ENCODE assay signal across 7 mouse cellular contexts in the genomic region with DNA sequence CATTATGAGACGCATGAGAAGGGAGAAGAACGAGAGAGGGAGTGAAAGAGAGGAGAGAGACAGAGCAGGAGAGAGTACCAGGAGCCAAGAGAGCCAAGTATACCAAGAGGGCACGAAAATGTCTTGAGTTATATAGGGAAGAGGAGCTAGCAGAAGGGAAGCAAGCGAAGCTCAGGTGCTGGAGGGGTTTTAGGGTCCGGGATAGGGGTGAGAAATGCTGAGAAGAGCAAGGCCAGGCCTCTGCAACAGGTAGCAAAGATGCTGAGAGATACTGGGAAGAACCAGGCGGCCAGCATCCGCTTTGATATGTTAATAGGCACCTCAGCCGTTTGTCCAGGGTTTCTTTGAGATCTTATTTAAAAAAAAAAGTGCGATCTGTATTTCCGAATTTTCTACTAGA. TPM values are rescaled to one million over a fixed set of nuclear protein-coding genes. Genes with fewer than 3 reads are reported as not detected.
DNase-seq lines count a peak whose midpoint lies in the region; ATAC-seq lines count a peak whose summit lies in the region.

No protein-coding gene starts in this region.

- peaks cover 38% of the 10 kb centered on the region for H3K4me1 ChIP-seq in megakaryocyte, embryonic 14.5 days
- H3K4me1 ChIP-seq in liver, embryonic 16.5 days (ENCODE audit: control insufficient read depth, low read depth, low read length), result peaks cover 27% of the 10 kb centered on the region

- intact Hi-C loops in heart, postnatal 10 days (cut with DNase I), result loop anchor here (1.0 kb wide), 1 partner anchor 17 kb away; no protein-coding TSS in a partner anchor
- intact Hi-C loops in gastrocnemius, postnatal 36 days (cut with DNase I), result loop anchor here (5.0 kb wide), 1 partner anchor 50 kb away; no protein-coding TSS in a partner anchor

- WGBS in liver, embryonic 16.5 days (ENCODE audit: insufficient replicate concordance), result 25% methylated on average over 10 of the region's 10 CpGs

- peak overlapping the region; percentile 58 for H3K4me2 ChIP-seq in liver, embryonic 16.5 days (ENCODE audit: low read depth, low read length)

- peak; percentile 38 for DNase-seq in embryo, embryonic 10 days (ENCODE audit: low spot score)
- DNase-seq in heart, postnatal 10 days, result peak; percentile 25 to 42
- no peak for DNase-seq in spleen, adult 18-20 months
- DNase-seq in gastrocnemius, postnatal 36 days, result no peak

- no peaks in the 10 kb centered on the region for H3K27me3 ChIP-seq in megakaryocyte, embryonic 14.5 days (replicated peaks)
- H3K27me3 ChIP-seq in liver, embryonic 16.5 days (ENCODE audit: control insufficient read depth, insufficient read depth, low read depth, low read length), result no peaks in the 10 kb centered on the region

- H3K4me3 ChIP-seq in megakaryocyte, embryonic 14.5 days (replicated peaks), result peak overlapping the region; percentile 90
- H3K4me3 ChIP-seq in liver, embryonic 16.5 days (ENCODE audit: low read depth, low read length), result peak overlapping the region; percentile 52

- H3K9me3 ChIP-seq in megakaryocyte, embryonic 14.5 days, result no peaks in the 10 kb centered on the region
- no peaks in the 10 kb centered on the region for H3K9me3 ChIP-seq in liver, embryonic 16.5 days (replicated peaks; ENCODE audit: control insufficient read depth, low read length)

- no peak overlapping the region for H3K27ac ChIP-seq in liver, embryonic 16.5 days (ENCODE audit: low read length)

- no peak for ATAC-seq in megakaryocyte, adult 5-6 weeks (ENCODE audit: poor library complexity, severe bottlenecking)
- ATAC-seq in liver, embryonic 16.5 days (ENCODE audit: low read depth), result no peak

- H3K9ac ChIP-seq in liver, embryonic 16.5 days (ENCODE audit: low read depth, low read length), result peak overlapping the region; percentile 21

- no peaks in the 10 kb centered on the region for H3K36me3 ChIP-seq in megakaryocyte, embryonic 14.5 days (replicated peaks; ENCODE audit: low read length)
- H3K36me3 ChIP-seq in liver, embryonic 16.5 days (ENCODE audit: control insufficient read depth, insufficient read depth), result no peaks in the 10 kb centered on the region

RNA-seq across cellular contexts. Expression of a gene that starts 6.2 kb away (rescaled TPM):
- 25.4 and 51.4 TPM in 2 replicates for polyA plus RNA-seq in megakaryocyte, embryonic 14.5 days (2012; ENCODE audit: insufficient read depth, low replicate concordance)
- total RNA-seq in megakaryocyte, adult 5-6 weeks (2015), result 559 and 619 TPM in 2 replicates
- total RNA-seq in megakaryocyte, adult 5-6 weeks (2017), result 895 and 963 TPM in 2 replicates
- total RNA-seq in heart, postnatal 10 days (2021), result 100 to 1,000 TPM in 1 of 2 experiments, 10 to 100 TPM in 1; 99.0 to 107 TPM
- polyA plus RNA-seq in liver, embryonic 16.5 days (2015; fragmentation: Nextera tagmentation; extraction: Ambion mirVana), result 99.2 and 101 TPM in 2 replicates
- 10 to 100 TPM; 52.2 to 57.4 TPM for total RNA-seq in gastrocnemius, postnatal 36 days (2021)

Comparison
In these comparisons a context has a peak if more than half of its experiments do, and no peak if none do; other contexts are left out.
1. DNase-seq: peak in embryo, embryonic 10 days (single experiment) and heart, postnatal 10 days (2 of 2); none in spleen, adult 18-20 months (0 of 2) and gastrocnemius, postnatal 36 days (0 of 2).
2. RNA of a gene that starts 6.2 kb away (total RNA-seq): 559 to 963 TPM in megakaryocyte, adult 5-6 weeks; 99.0 to 107 TPM in heart, postnatal 10 days and 52.2 to 57.4 TPM in gastrocnemius, postnatal 36 days; every median in the first group is over 4 times any median in the second.